Mouse (Mus musculus): ENCODE results near the gene Pdxdc1. TPM values are rescaled to one million over a fixed set of nuclear protein-coding genes. Genes with fewer than 3 reads are reported as not detected.

Gene Pdxdc1
- polyA plus RNA-seq, 1 experiment from 2014 or later = 103 TPM

DNA sequence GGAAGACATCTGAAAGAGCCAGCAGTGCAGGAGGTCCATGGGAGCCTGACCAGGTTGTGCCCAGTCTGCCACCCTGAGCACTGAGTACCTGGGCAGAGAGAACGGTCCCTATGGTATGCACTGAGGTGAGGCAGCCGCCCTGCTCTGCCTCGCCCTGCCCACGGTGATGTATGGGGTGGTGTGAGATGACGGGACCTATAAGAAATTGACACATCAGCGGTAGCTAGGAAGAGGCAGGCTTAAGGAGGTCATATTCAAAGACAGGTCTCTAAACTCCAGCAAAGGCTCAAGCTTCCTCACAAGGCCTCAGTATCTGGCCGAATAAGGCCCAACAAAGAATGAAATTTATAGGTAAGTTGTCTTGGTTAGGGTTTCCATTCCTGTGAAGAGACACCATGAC lies 18.9 kb upstream of the Pdxdc1 start:
- H3K27ac ChIP-seq (replicated peaks) = no peak overlapping the region
- H3K4me3 ChIP-seq (replicated peaks) = no peak overlapping the region
- no peaks in the 10 kb centered on the region for H3K27me3 ChIP-seq
- H3K4me2 ChIP-seq (replicated peaks) = no peak overlapping the region
- no peaks in the 10 kb centered on the region for H3K4me1 ChIP-seq
- H3K9me3 ChIP-seq (replicated peaks) = no peaks in the 10 kb centered on the region
- H3K36me3 ChIP-seq = 0 out of 2 replicates have a peak, but pooled peaks cover 6% of the 10 kb centered on the region
- H3K9ac ChIP-seq = no peak overlapping the region
- ATAC-seq (ENCODE audit: insufficient number of reproducible peaks, low FRiP score, low TSS enrichment, low read depth) = no peak
- WGBS = 92% methylated on average over 7 of the region's 7 CpGs

DNA sequence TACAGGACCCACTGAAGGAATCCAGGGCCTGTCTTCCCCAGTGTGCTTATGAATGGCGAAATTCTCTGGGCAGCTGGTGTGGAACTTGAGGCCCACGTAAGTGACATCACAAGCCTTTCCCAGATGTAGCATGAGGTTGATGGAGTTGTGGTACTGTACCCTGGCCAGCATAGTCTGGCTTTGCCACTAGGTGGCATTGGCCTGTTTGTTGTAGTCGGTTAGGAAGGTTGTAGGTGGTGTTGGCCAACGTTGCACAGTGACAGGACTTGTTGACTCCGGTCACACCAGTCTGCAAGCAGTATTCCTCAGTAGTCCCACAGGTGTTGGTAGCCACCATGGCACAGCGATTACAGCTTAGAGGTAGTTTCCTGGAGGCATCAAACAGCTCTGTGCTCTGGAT lies 18.1 kb upstream of the Pdxdc1 start:
- Histone ChIP-seq H3K4me3 (replicated peaks) (no peak overlapping the region), H3K27ac (replicated peaks) (no peak overlapping the region), H3K4me1 (no peaks in the 10 kb centered on the region), H3K36me3 (0 out of 2 replicates have a peak, but pooled peaks cover 6% of the 10 kb centered on the region), H3K4me2 (replicated peaks) (no peak overlapping the region), H3K9me3 (replicated peaks) (no peaks in the 10 kb centered on the region), H3K27me3 (no peaks in the 10 kb centered on the region), H3K9ac (no peak overlapping the region)
- WGBS = 92% methylated on average over 6 of the region's 6 CpGs
- ATAC-seq (ENCODE audit: insufficient number of reproducible peaks, low FRiP score, low TSS enrichment, low read depth) = no peak

DNA sequence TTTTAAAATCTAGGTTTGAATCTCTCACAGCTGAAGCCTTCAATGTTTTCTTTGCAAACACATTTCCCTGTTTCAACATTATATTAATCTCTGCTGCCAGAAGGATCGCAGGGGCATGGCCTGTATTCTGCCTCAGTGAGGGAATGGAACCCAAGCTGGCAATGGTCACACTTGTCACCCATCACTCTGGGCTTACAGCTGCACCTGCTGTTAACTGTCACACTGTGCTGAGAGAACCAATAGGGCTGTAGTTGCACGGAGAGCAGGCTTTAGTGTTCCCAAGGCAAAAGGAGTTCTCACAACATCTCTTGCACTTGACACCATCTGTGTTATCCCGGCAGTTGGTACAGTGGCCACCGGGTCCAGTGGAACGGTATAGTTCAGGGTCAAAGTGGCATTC lies 17.2 kb upstream of the Pdxdc1 start:
- no peak overlapping the region for H3K4me2 ChIP-seq (replicated peaks)
- 91% methylated on average over 5 of the region's 5 CpGs for WGBS
- H3K27me3 ChIP-seq = no peaks in the 10 kb centered on the region
- ATAC-seq (ENCODE audit: insufficient number of reproducible peaks, low FRiP score, low TSS enrichment, low read depth) = no peak
- H3K4me1 ChIP-seq = no peaks in the 10 kb centered on the region
- H3K9me3 ChIP-seq (replicated peaks) = no peaks in the 10 kb centered on the region
- H3K36me3 ChIP-seq = 0 out of 2 replicates have a peak, but pooled peaks cover 10% of the 10 kb centered on the region
- no peak overlapping the region for H3K9ac ChIP-seq
- no peak overlapping the region for H3K4me3 ChIP-seq (replicated peaks)
- H3K27ac ChIP-seq (replicated peaks) = no peak overlapping the region

DNA sequence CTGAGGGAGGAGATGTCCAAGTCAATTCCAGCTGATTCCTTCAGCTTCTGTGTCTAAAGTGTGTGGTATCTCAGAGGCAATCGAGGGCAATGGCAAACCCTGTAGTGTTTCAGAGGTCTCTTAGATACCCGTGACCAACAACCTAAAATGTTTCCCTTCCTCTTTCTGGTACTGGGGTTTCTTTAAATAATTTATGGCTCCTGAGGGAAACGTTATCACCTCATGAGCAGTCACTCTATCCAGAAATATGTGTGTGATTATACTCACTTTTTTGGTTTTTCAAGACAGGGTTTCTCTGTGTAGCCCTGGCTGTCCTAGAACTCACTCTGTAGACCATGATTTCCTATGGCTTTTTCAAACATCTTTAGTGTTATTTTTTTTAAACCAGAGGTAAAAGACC lies 4.4 kb upstream of the Pdxdc1 start:
- Histone ChIP-seq H3K36me3 (no peaks in the 10 kb centered on the region), H3K9me3 (replicated peaks) (no peaks in the 10 kb centered on the region), H3K4me1 (peaks cover 6% of the 10 kb centered on the region; the same call in 1 of the 2 replicates), H3K4me3 (replicated peaks) (no peak overlapping the region), H3K4me2 (replicated peaks) (no peak overlapping the region), H3K9ac (no peak overlapping the region), H3K27me3 (no peaks in the 10 kb centered on the region), H3K27ac (replicated peaks) (no peak overlapping the region)
- ATAC-seq (ENCODE audit: insufficient number of reproducible peaks, low FRiP score, low TSS enrichment, low read depth) = no peak
- WGBS = 83% methylated on average over 3 of the region's 3 CpGs

DNA sequence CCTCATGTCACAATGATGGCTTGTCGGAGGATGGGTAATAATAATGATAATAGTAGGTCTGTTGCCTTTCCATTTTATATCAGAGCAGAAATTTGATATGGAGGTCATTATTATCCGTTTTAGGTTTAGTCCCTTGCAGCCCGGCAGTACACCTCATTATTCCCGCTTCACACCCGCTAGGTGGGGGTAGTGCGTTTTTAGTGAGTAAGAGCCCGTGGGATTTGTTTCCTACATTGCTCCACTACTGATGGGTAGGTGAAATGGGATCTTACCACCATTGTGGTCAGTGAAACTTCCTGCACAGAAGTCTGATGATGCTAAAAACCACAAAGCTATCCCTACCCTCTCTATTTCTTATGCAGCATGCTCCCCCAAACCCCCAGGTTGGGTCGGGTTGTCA lies 557 bp upstream of the Pdxdc1 start:
- Histone ChIP-seq H3K27me3 (no peaks in the 10 kb centered on the region), H3K36me3 (no peaks in the 10 kb centered on the region), H3K9ac (peak overlapping the region; percentile 69; the same call in 1 of the 2 replicates), H3K4me1 (peaks cover 16% of the 10 kb centered on the region), H3K9me3 (replicated peaks) (no peaks in the 10 kb centered on the region), H3K4me3 (replicated peaks) (peak overlapping the region; percentile 78), H3K27ac (replicated peaks) (peak overlapping the region; percentile 92), H3K4me2 (replicated peaks) (peak overlapping the region; percentile 67)
- WGBS = 3% methylated on average over 8 of the region's 8 CpGs
- peak; percentile 82 for ATAC-seq (ENCODE audit: insufficient number of reproducible peaks, low FRiP score, low TSS enrichment, low read depth)

DNA sequence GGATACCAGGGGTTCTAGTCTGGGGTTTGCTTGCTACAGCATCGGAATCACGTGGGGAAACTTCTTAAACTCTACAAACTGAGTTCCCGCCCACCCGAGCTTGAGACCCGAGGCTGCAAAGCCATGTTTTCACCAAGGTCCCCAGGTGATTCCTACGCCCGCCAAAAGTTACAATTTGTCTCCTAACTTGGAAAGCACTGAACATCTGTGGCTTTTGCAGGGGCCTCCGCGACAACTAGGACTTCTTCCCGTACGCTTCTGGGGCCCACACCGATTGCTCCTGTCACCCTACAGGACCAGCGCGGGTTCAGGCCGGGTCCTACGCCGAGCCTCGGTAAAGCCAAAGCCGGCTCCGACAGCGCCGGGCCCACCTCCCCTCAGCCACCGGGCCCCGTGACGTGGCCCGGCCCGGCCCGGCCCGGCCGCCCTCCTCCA lies 517 bp downstream of the Pdxdc1 start:
- Histone ChIP-seq H3K9ac (peak overlapping the region; percentile 69), H3K27ac (replicated peaks) (peak overlapping the region; percentile 92), H3K36me3 (no peaks in the 10 kb centered on the region), H3K9me3 (replicated peaks) (no peaks in the 10 kb centered on the region), H3K27me3 (no peaks in the 10 kb centered on the region), H3K4me2 (replicated peaks) (peak overlapping the region; percentile 67), H3K4me1 (peaks cover 16% of the 10 kb centered on the region), H3K4me3 (replicated peaks) (peak overlapping the region; percentile 78)
- under 1% methylated on average over 30 of the region's 30 CpGs for WGBS
- ATAC-seq (ENCODE audit: insufficient number of reproducible peaks, low FRiP score, low TSS enrichment, low read depth) = no peak

DNA sequence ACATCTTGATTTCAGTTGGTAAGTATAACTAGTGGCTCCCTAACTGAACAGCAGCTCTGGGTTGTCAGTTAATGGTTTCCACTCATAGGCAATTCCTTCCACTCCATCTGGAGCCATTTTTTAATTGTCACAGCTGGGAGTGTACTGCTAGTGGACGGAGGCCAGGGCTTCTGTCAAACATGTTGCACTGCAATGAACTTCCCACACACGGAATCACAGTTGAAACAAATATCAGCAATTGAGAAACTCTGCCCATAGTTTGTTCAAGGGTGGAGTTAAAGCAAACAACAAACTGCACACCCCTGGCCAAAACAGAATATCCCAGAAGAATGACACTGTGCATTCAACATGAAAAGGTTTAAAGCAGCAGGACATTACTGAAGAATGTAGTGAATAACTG lies 4.0 kb downstream of the Pdxdc1 start:
- Histone ChIP-seq H3K4me2 (replicated peaks) (no peak overlapping the region), H3K4me1 (peaks cover 15% of the 10 kb centered on the region), H3K27me3 (no peaks in the 10 kb centered on the region), H3K9ac (no peak overlapping the region), H3K36me3 (no peaks in the 10 kb centered on the region), H3K4me3 (replicated peaks) (no peak overlapping the region), H3K27ac (replicated peaks) (no peak overlapping the region), H3K9me3 (replicated peaks) (no peaks in the 10 kb centered on the region)
- ATAC-seq (ENCODE audit: insufficient number of reproducible peaks, low FRiP score, low TSS enrichment, low read depth) = no peak
- WGBS = 47% methylated on average over 2 of the region's 2 CpGs

DNA sequence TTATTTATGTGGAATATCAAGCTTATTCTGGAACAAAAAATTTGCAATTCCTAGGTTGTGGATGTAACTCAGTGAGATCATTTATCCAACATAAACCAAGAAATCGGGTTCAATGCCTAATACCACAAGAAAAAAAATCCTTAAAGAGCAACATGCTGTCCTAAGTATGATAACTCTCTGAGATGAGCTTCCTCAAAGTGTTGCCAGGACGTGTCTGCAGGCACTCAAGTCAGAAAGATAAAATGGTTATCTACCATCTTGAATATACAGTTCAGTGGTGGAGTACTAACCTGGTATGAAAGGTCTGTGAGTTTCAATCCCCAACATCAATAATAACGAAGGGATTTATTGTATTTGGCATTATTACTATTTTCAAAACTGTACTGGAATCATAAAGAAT lies 6.6 kb downstream of the Pdxdc1 start:
- Histone ChIP-seq H3K4me1 (peaks cover 2% of the 10 kb centered on the region), H3K36me3 (no peaks in the 10 kb centered on the region), H3K27me3 (no peaks in the 10 kb centered on the region), H3K9me3 (replicated peaks) (no peaks in the 10 kb centered on the region), H3K4me2 (replicated peaks) (no peak overlapping the region), H3K4me3 (replicated peaks) (no peak overlapping the region), H3K27ac (replicated peaks) (no peak overlapping the region), H3K9ac (no peak overlapping the region)
- WGBS = 89% methylated on average over 3 of the region's 3 CpGs
- no peak for ATAC-seq (ENCODE audit: insufficient number of reproducible peaks, low FRiP score, low TSS enrichment, low read depth)

DNA sequence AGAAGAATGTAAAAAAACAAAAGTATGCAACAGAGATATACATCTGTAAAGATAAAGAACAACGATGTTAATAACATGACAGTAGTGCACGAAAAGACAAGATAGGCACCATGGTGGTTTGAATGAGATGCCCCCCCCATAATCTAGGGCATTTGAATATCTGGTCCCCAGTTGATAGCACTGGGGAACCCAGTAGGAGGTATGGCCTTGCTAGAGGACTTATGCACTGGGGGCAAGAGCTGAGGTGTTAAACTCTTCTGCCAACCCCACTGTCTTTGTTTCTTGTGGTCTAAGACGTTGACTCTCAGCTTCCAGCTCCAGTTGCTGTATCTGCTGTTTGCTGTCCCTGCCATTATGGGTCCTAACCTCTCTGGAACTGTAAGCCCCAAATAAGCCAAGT lies 7.2 kb downstream of the Pdxdc1 start:
- no peak overlapping the region for H3K4me3 ChIP-seq (replicated peaks)
- H3K9me3 ChIP-seq (replicated peaks) = no peaks in the 10 kb centered on the region
- H3K27me3 ChIP-seq = no peaks in the 10 kb centered on the region
- no peak overlapping the region for H3K4me2 ChIP-seq (replicated peaks)
- H3K9ac ChIP-seq = no peak overlapping the region
- H3K36me3 ChIP-seq = no peaks in the 10 kb centered on the region
- ATAC-seq (ENCODE audit: insufficient number of reproducible peaks, low FRiP score, low TSS enrichment, low read depth) = no peak
- 85% methylated on average over 3 of the region's 3 CpGs for WGBS
- no peak overlapping the region for H3K27ac ChIP-seq (replicated peaks)
- H3K4me1 ChIP-seq = no peaks in the 10 kb centered on the region

DNA sequence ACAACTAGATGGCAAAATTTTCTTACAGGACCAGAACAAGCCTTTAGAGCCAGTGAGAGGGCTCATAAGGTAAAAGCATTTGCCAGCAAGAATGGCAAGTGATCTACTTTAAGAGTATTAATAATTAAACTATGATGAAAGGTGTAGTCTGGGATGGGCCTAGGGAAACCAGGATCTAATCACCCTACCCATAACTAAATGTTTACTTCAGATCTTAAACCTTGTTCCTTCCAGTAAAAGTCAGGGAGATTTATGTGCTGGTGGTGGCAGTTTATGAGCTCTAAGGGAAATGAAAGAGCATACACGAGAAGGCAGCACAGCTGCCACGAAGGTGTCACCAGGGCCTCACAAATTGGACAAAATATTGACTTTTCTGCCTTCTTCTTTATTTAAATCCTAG lies 8.8 kb downstream of the Pdxdc1 start:
- no peaks in the 10 kb centered on the region for H3K9me3 ChIP-seq (replicated peaks)
- no peaks in the 10 kb centered on the region for H3K4me1 ChIP-seq
- H3K9ac ChIP-seq = no peak overlapping the region
- H3K4me2 ChIP-seq (replicated peaks) = no peak overlapping the region
- no peak overlapping the region for H3K27ac ChIP-seq (replicated peaks)
- ATAC-seq (ENCODE audit: insufficient number of reproducible peaks, low FRiP score, low TSS enrichment, low read depth) = no peak
- 88% methylated on average over 2 of the region's 2 CpGs for WGBS
- no peaks in the 10 kb centered on the region for H3K27me3 ChIP-seq
- no peak overlapping the region for H3K4me3 ChIP-seq (replicated peaks)
- no peaks in the 10 kb centered on the region for H3K36me3 ChIP-seq

DNA sequence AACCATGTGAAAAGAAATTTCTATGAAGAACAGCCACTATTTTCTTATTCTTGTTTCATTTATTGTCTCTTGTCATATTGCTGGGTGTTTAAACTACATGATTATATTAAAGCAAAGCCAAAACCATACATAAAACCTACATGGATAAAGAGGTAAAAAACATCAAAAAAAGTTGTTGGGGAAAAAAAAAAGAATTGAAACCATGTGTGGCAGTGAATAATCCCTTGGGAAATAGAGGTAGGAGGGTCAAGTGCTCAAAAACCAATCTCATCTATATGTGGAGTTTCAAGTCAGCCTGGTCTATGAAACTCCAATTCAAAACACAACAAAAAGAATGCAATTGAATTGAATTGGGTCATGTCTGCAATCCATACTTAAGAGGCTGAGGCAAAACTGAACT lies 10.1 kb downstream of the Pdxdc1 start:
- H3K4me1 ChIP-seq = no peaks in the 10 kb centered on the region
- H3K9ac ChIP-seq = no peak overlapping the region
- ATAC-seq (ENCODE audit: insufficient number of reproducible peaks, low FRiP score, low TSS enrichment, low read depth) = no peak
- no peaks in the 10 kb centered on the region for H3K27me3 ChIP-seq
- H3K4me2 ChIP-seq (replicated peaks) = no peak overlapping the region
- H3K27ac ChIP-seq (replicated peaks) = no peak overlapping the region
- H3K9me3 ChIP-seq (replicated peaks) = no peaks in the 10 kb centered on the region
- no peak overlapping the region for H3K4me3 ChIP-seq (replicated peaks)
- H3K36me3 ChIP-seq = no peaks in the 10 kb centered on the region

DNA sequence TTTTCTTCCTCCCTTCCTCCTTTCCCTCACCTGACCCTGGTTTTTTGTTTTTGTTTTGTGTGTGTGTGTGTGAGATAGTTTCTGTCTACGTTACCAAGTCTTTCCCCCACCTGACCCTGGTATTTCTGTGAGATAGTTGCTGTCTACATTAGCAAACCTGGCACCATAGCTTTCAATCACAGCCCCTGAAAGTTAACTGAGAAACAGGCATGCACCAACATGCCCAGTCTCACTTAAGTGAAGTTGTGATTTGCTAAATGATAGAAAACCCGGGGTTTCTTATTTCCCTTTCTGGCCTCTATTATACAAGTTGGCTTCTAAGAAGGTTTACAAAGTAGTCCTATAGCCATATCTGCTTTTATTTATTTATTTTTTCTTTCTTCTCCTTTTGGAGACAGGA lies 12.5 kb downstream of the Pdxdc1 start:
- no peak for ATAC-seq (ENCODE audit: insufficient number of reproducible peaks, low FRiP score, low TSS enrichment, low read depth)
- Histone ChIP-seq H3K4me1 (no peaks in the 10 kb centered on the region), H3K9me3 (replicated peaks) (no peaks in the 10 kb centered on the region), H3K9ac (no peak overlapping the region), H3K4me2 (replicated peaks) (no peak overlapping the region), H3K4me3 (replicated peaks) (no peak overlapping the region), H3K27ac (replicated peaks) (no peak overlapping the region), H3K36me3 (no peaks in the 10 kb centered on the region), H3K27me3 (no peaks in the 10 kb centered on the region)
- 75% methylated on average over 2 of the region's 2 CpGs for WGBS

Data from embryonic facial prominence, embryonic 15.5 days (tissue).